Mouse (Mus musculus): Measurements from ENCODE around the gene C1qtnf9.
A peak's percentile ranks its signal among the peaks of the same experiment; 100 is the strongest.

C1qtnf9 gene

DNA sequence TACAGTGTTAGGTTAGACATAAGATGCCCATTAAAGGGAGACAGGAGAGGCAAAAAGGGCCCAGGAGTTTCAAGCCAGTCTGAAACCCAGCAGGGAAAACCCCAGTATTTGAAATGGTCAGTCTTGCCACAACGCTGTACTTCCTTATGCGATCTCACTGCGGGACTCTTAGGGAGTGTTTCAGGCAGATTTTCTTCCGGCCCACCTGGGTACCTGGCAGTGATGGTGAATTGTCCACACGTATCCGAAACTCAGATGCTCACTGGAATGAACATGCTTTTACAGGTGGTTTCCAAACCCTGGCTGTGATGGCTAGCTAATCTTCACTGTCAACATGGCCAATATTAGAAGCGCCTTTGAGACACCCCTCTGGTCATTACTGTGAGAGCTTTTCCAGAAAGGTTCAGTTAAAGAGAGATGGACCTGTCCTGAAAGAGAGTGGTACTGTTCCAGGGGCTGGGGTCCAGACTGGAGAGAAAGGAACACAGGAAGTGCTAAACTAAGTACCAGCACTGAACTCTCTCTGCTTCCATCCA lies 14.3 kb downstream of the C1qtnf9 start:
- no peak for ATAC-seq (ENCODE audit: insufficient number of reproducible peaks, low FRiP score, low TSS enrichment)

DNA sequence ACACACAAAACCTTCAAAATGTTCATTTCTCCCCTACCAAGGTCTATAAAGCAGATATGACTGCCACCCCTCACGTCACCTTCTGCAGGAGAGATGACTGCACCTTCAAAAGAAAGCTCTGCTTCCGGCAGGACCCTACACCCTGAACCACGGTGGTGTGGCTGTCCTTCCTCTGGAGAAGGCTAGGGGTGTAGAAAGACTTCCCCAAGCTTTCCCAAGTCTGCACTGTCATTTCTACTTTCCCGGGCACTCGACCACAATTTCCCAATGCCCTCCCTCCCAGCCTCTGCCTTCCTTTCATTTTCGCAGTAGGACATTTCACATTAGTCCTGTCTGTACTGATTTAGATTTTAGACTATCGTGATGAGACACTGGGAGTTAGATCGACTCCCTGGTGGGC lies 15.3 kb downstream of the C1qtnf9 start:
- ATAC-seq (ENCODE audit: insufficient number of reproducible peaks, low FRiP score, low TSS enrichment) = no peak

GRCm38 (mm10) chr14:60784427-60785315 lies 16.7 kb downstream of the C1qtnf9 start, which contains the start of gene Mipep:
Mipep (plus strand) TSS chr14:60784573.
- ATAC-seq (ENCODE audit: insufficient number of reproducible peaks, low FRiP score, low TSS enrichment) = peak; percentile 92

DNA sequence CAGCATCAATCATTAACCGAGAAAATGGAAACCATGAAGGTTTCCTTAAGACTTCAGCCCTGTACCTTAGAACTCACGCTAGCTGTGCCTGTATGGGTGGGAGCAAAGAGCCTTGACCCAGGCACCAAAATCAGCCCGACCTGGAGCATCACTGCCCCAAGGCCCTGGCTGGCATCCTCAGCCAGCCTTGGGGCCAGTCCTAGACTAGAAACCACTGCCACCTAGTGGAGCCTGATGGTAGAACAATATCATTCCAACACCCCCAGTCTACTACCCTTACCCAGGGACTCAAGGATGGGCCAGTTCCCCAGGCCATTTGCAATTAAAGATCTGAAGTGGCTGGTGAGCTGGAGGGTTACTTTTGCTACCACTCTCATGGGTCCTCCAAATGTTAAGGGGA lies 22.2 kb downstream of the C1qtnf9 start:
- ATAC-seq (ENCODE audit: insufficient number of reproducible peaks, low FRiP score, low TSS enrichment) = peak; percentile 56

DNA sequence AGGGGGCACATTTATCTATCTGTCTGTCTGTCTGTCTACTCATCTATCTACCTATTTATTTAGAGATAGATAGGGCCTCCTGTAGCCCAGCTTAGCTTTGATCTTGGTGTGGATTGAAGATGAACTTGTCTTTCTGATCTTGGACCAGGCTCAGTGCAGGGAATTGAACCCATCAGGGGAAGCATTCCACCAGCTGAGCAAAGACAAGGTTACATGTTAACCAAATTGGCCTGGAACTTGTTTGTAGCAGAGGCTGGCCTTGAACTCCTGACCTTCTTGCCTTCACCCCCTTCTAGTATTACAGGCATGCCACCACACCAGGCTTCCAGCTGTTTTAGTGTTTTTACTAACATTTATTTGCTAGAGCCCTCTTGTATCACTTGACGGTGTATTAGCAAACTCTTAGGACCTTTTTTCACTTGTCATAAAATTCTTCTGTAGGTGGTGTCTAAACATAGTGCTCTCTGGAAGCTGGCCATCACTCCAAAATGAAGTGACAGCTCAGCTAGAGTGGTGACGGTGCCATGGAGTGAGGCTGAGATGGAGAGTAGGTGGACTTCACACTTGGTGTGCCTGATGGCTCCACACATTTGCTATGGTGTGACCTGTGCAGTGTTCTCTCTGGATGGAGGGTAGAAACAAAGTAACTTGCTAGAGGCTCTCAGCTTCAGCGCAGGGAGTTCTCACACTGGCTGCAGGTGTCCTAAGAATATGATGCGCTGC lies 28.8 kb downstream of the C1qtnf9 start:
- ATAC-seq (ENCODE audit: insufficient number of reproducible peaks, low FRiP score, low TSS enrichment) = no peak

- no peak for ATAC-seq (ENCODE audit: insufficient number of reproducible peaks, low FRiP score, low TSS enrichment)
Observed at GRCm38 (mm10) chr14:60797596-60797995, 29.7 kb downstream of the C1qtnf9 start.

DNA sequence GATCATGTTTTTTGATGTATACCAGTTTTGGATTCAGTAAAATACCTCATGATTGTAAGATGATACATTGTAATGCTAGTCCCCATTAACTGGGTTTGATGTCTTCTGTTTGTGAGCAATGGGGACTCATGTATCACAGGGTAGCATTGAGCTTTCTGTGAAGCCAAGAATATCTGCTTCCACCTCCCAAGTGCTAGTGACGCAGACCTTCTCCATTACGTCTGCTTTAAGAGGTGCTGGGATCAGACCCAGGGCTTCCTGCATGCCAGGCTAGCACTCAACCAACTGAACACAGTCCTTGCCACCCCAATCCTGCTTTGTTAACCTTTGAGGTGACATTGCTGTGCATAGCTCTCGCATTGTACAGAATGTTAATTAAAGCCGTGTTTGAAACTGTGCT lies 30.8 kb downstream of the C1qtnf9 start:
- no peak for ATAC-seq (ENCODE audit: insufficient number of reproducible peaks, low FRiP score, low TSS enrichment)

DNA sequence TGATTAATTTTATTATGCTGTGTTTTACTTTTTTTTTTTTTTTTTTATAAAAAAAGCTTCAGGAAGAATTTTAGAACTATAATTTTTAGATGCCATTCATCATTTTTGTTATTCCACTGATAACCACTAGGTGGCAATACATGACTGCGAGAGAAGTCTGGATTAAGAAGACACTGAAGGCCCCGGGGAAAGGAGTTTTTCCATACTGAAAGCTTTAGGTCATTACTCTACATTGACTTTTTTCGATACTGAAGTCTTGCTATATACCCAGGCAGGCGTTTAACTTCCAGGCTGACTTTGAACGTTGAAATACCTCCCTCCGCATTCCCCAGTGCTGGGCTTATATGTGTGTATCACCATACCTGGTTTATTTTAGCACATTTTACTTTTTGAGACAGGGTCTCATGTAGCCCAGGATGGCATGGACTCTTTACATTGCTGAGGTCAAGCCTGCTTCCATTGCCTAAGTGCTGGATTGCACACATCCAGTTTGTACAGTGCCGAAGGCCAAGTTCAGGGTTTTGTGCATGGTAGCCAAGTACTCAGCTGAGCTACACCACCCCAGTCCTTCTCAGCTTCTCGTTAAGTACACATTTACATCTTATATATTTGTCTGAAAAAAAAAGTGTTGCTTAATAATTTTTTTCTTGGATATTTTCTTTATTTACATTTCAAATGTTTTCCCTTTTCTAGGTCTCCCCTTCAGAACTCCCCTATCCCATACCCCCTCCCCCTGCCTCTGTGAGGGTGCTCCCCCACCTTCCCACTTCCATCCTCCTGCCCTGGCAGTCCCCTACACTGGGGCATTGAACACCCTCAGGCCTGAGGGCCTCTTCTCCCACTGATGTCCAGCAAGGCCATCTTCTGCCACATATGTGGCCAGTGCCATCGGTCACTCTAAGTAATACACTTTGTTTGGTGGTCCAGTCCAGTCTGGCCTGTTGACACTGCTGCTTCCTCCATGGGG lies 32.1 kb downstream of the C1qtnf9 start:
- 0 out of 2 replicates have a peak, but pooled peaks have one; percentile 26 for ATAC-seq (ENCODE audit: insufficient number of reproducible peaks, low FRiP score, low TSS enrichment)

DNA sequence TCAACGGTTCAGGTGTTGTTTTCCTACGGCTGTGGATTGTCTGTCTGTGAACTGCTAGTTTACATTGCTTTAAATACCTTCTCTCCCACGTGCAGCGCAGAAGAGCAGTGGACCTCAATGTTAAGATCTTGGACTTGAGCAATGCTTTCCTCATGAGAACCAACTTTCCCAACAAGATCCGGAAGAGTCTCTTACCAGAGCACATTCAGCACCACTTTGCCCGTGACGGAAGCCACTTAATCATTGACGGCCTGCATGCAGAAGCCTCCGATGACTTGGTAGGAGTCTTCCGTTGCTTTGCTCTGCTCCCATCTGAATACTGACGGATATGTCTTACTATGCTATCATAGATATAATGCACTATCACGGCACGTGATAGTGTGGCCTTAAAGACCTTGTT lies 34.1 kb downstream of the C1qtnf9 start:
- no peak for ATAC-seq (ENCODE audit: insufficient number of reproducible peaks, low FRiP score, low TSS enrichment)

GRCm38 (mm10) chr14:60804978-60805377 lies 37.0 kb downstream of the C1qtnf9 start:
- no peak for ATAC-seq (ENCODE audit: insufficient number of reproducible peaks, low FRiP score, low TSS enrichment)

- ATAC-seq (ENCODE audit: insufficient number of reproducible peaks, low FRiP score, low TSS enrichment) = no peak
Observed at GRCm38 (mm10) chr14:60805871-60806270, 37.9 kb downstream of the C1qtnf9 start.

- ATAC-seq (ENCODE audit: insufficient number of reproducible peaks, low FRiP score, low TSS enrichment) = no peak
Observed at GRCm38 (mm10) chr14:60806891-60807344, 39.0 kb downstream of the C1qtnf9 start.

DNA sequence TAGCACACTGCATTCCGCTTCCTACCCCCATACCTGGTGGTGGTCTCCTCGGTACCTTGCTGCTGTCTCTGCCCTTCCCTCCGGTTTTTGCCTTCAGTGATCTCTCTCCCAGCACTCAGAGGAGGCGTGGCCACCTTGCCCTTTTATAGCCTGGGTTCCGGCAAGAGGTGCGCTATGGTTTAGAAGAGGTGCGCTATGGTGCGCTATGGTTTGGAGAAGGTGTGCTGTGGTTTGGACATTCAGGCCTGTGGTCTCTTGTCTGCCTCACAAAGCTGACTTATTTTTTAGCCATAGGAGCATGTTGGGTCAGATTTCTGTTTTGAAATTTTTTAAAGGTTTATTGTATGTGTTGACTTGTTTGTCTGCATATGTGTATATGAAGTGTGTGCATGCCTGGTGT lies 41.9 kb downstream of the C1qtnf9 start:
- ATAC-seq (ENCODE audit: insufficient number of reproducible peaks, low FRiP score, low TSS enrichment) = no peak

DNA sequence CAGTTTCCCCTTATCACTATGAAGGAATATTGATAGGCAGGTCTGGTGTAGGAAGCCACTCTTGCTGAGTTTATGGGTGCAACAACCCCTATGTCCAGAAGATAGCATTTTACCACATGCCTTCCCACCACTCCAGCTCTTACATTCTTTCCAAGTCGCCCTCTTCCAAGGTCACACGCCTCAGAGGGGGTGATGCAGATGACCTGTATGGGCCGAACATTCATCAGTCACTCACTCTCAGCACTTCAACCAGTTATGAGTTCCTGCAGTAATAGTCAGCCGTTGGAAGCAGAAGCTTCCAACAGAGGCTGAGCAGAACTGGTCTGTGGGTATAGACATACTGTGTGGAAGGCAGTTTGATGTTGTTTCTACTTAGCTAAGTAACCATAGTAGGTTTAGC lies 43.6 kb downstream of the C1qtnf9 start:
- ATAC-seq (ENCODE audit: insufficient number of reproducible peaks, low FRiP score, low TSS enrichment) = no peak

DNA sequence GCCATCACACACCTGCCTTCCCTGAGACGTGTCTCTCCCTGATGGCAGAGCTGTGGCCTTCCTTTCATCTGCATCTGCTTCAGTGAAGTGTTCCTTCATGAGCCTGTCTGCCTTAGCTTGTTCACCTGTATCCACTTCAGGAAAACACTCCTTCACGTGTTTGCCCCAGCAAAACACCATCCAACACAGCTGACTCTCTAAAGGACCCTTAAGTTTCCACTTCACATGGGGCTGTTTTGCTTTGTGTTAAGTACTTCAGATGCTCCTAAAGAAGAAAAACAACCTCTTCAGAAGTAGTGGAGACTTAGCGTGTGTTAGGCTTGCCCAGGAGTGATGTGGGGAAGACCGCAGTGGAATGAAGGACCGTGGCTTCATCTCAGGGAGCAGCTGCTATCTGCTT lies 47.2 kb downstream of the C1qtnf9 start:
- no peak for ATAC-seq (ENCODE audit: insufficient number of reproducible peaks, low FRiP score, low TSS enrichment)

DNA sequence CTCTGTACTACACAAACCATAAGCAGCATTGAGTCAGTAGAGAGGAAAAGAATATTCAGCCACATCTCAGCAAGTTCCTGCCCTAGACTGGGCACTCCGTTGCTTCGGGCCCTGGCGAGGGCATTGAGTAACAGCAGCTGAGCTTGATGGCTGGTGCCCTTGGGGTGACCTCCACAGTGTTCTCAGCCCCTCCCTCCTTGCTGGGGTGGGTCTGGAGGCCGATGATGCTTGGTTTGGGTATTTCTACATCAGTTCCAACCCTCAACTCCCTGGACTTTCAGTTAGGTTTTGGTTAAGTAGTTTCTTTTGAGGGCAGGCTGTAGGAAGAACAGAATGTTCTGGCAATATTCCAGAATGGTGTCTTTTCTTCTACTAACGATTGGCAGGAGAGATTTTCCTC lies 50.1 kb downstream of the C1qtnf9 start:
- no peak for ATAC-seq (ENCODE audit: insufficient number of reproducible peaks, low FRiP score, low TSS enrichment)

DNA sequence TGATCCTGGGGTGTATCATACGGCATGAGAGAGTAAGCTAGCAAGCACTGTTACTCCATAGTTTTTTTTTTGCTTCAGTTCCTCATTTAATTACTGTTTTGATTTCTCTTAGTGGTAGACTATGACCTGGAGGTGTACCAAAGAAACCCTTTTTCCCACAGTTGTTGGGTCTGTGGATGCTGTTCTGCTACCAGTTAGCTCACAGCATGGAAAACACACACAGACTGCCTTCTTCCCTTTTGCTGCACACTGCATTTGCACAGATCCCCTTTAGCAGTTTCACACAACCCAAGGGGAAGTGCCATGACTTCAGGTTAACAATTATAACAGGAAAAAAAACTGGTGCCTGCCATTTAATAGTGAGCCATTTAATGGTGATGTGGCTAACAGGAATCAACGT lies 62.2 kb downstream of the C1qtnf9 start:
- ATAC-seq (ENCODE audit: insufficient number of reproducible peaks, low FRiP score, low TSS enrichment) = no peak
